Mouse (Mus musculus) small intestine, adult 2 months (tissue): ENCODE data around the gene Rxfp3.

Experiments
- CTCF ChIP-seq: fragments of 200-500 bp; IDR thresholded peaks from 2 replicates; pipeline ENCODE4 v1.5.1; 2012; ENCODE audit warnings: low read depth, mild to moderate bottlenecking, control low read depth, inconsistent platforms, low read length, moderate library complexity, mixed read lengths; ENCODE audit not compliant: insufficient replicate concordance, insufficient read length; ENCODE audit errors: extremely low read depth
- POLR2A ChIP-seq: fragments of 200-500 bp; IDR thresholded peaks from 2 replicates; pipeline ENCODE4 v1.6.1; 2012; ENCODE audit warnings: low read depth, mild to moderate bottlenecking, control low read depth, inconsistent platforms, low read length, moderate library complexity

- TF ChIP-seq CTCF (no peak), POLR2A (no peak)
Measured at GRCm38 (mm10) chr15:11014931-11015330, 22.9 kb downstream of the Rxfp3 start.
